Mouse (Mus musculus) MEL (cell line): ENCODE data around the gene Esyt2.

Source experiments
- BHLHE40 ChIP-seq: IDR thresholded peaks from 2 replicates; pipeline ENCODE4 v1.6.1; 2012; ENCODE audit warnings: low read depth, mild to moderate bottlenecking, inconsistent platforms, low read length, improper control_type of control experiment, borderline replicate concordance
- CTCF ChIP-seq, 3 experiments: IDR thresholded peaks in 2 of 3; conservative IDR thresholded peaks in 1 of 3; 2 replicates each; pipeline ENCODE4 v1.5.1; 2011 to 2012; ENCODE audit warnings: low read length in 3 of 3, low read depth in 2 of 3, mild to moderate bottlenecking in 2 of 3, improper control_type of control experiment in 1 of 3, inconsistent platforms in 1 of 3, mixed read lengths in 1 of 3, moderate library complexity in 1 of 3; ENCODE audit not compliant: control insufficient read depth in 1 of 3, insufficient read depth in 1 of 3, poor library complexity in 1 of 3, severe bottlenecking in 1 of 3
- ELF1 ChIP-seq: IDR thresholded peaks from 2 replicates; pipeline ENCODE4 v1.6.1; 2014; ENCODE audit warnings: low read depth, mild to moderate bottlenecking, inconsistent platforms, low read length, improper control_type of control experiment, moderate library complexity
- EP300 ChIP-seq, 2 experiments: IDR thresholded peaks; 2 replicates each; pipeline ENCODE4 v1.6.1; 2011; ENCODE audit warnings: improper control_type of control experiment in 2 of 2, low read length in 2 of 2, low read depth in 1 of 2, mild to moderate bottlenecking in 1 of 2
- GATA1 ChIP-seq: IDR thresholded peaks from 2 replicates; pipeline ENCODE4 v1.6.1; 2011; ENCODE audit warnings: low read depth, low read length, improper control_type of control experiment
- MAX ChIP-seq: IDR thresholded peaks from 2 replicates; pipeline ENCODE4 v1.6.1; 2011; ENCODE audit warnings: low read length, improper control_type of control experiment
- MXI1 ChIP-seq: IDR thresholded peaks from 2 replicates; pipeline ENCODE4 v1.6.1; 2011; ENCODE audit warnings: mild to moderate bottlenecking, low read depth, low read length, improper control_type of control experiment
- POLR2A ChIP-seq, 2 experiments: IDR thresholded peaks; 2 replicates each; pipeline ENCODE4 v1.6.1; 2011 to 2012; ENCODE audit warnings: low read length in 2 of 2, mild to moderate bottlenecking in 2 of 2, control low read depth in 1 of 2, improper control_type of control experiment in 1 of 2, low read depth in 1 of 2, moderate library complexity in 1 of 2; ENCODE audit not compliant: control insufficient read depth in 1 of 2, insufficient read depth in 1 of 2, poor library complexity in 1 of 2
- POLR2AphosphoS2 ChIP-seq: IDR thresholded peaks from 2 replicates; pipeline ENCODE4 v1.6.1; 2011; ENCODE audit warnings: low read length, improper control_type of control experiment
- RAD21 ChIP-seq: IDR thresholded peaks from 2 replicates; pipeline ENCODE4 v1.6.1; 2011; ENCODE audit warnings: mild to moderate bottlenecking, low read depth, low read length, improper control_type of control experiment
- TCF12 ChIP-seq: IDR thresholded peaks from 2 replicates; pipeline ENCODE4 v1.6.1; 2014; ENCODE audit warnings: low read depth, mild to moderate bottlenecking, inconsistent platforms, low read length, improper control_type of control experiment, moderate library complexity
- ZC3H11A ChIP-seq: IDR thresholded peaks from 2 replicates; pipeline ENCODE4 v1.6.1; 2012; ENCODE audit warnings: low read depth, mild to moderate bottlenecking, inconsistent platforms, low read length, improper control_type of control experiment

DNA sequence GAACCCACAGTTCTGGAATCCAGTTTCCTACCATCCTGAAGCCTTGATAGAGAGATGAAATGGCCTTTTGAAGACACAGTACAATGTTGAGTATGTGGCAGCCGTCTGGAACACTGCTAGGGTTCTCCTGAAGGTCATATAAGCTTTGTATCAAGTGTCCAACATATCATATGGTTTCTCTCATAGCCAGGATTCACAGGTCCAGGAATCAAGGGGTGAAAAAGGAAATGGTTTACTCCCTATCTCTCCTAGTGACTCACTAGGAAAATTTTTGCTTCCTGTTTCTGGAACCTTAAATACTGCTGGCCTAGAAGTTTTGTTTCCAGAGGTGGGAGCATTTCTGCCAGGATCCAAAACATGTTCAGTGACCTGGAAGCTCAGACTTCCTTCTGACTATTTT is 108.9 kb downstream of the Esyt2 start:
- no peak for TF ChIP-seq MAX
- TF ChIP-seq RAD21 = no peak
- TF ChIP-seq GATA1 = no peak
- TF ChIP-seq MXI1 = no peak
- no peak for TF ChIP-seq CTCF (IDR thresholded peaks at IDR 0.05 in 2 of 3, conservative IDR thresholded peaks at IDR 0.05 in 1 of 3; ENCODE audit: control insufficient read depth in 1 of 3, insufficient read depth in 1 of 3, low read depth in 2 of 3, low read length in 3 of 3, poor library complexity in 1 of 3, severe bottlenecking in 1 of 3)
- TF ChIP-seq EP300 (IDR thresholded peaks at IDR 0.05; ENCODE audit: low read depth in 1 of 2, low read length in 2 of 2) = peak in 1 of 2 experiments; percentile 36; a peak in 1 of 4 replicates
- TF ChIP-seq ZC3H11A = no peak
- TF ChIP-seq POLR2A (IDR thresholded peaks at IDR 0.05; ENCODE audit: control insufficient read depth in 1 of 2, insufficient read depth in 1 of 2, low read depth in 1 of 2, low read length in 2 of 2, poor library complexity in 1 of 2) = no peak
- no peak for TF ChIP-seq TCF12
- TF ChIP-seq ELF1 = no peak
- no peak for TF ChIP-seq POLR2AphosphoS2
- no peak for TF ChIP-seq BHLHE40
